Mouse (Mus musculus) forebrain, embryonic 15.5 days (tissue): ENCODE measurements around the gene Eef1akmt3. TPM values are rescaled to one million over a fixed set of nuclear protein-coding genes. Genes with fewer than 3 reads are reported as not detected.

Experiments
- ATAC-seq: fragments of 200-750 bp; cut with Nextera tagmentation; replicated peaks from 2 replicates; pipeline ENCODE4 v1.8.0; 2017; ENCODE audit warnings: mild to moderate bottlenecking, moderate TSS enrichment, moderate library complexity
- H3K27ac ChIP-seq: fragments of 300-500 bp; sonication (generic); replicated peaks from 2 replicates; pipeline ENCODE4 v1.5.1; 2015; ENCODE audit warnings: mild to moderate bottlenecking, inconsistent platforms
- H3K27me3 ChIP-seq: fragments of 300-500 bp; sonication (generic); 2 replicates; pipeline ENCODE4 v1.6.1; 2015; ENCODE audit warnings: inconsistent platforms
- H3K36me3 ChIP-seq: fragments of 300-500 bp; sonication (generic); 2 replicates; pipeline ENCODE4 v1.6.1; 2015; ENCODE audit warnings: mild to moderate bottlenecking, inconsistent platforms
- H3K4me1 ChIP-seq: fragments of 300-500 bp; sonication (generic); 2 replicates; pipeline ENCODE4 v1.6.1; 2015; ENCODE audit warnings: inconsistent platforms
- H3K4me2 ChIP-seq: fragments of 300-500 bp; sonication (generic); replicated peaks from 2 replicates; pipeline ENCODE4 v1.6.1; 2015; ENCODE audit warnings: mild to moderate bottlenecking, inconsistent platforms
- H3K4me3 ChIP-seq: fragments of 300-500 bp; sonication (generic); 2 replicates; pipeline ENCODE4 v1.5.1; 2015; ENCODE audit warnings: mild to moderate bottlenecking, inconsistent platforms
- H3K9ac ChIP-seq: fragments of 300-500 bp; sonication (generic); replicated peaks from 2 replicates; pipeline ENCODE4 v1.6.1; 2015; ENCODE audit warnings: mild to moderate bottlenecking, inconsistent platforms
- H3K9me3 ChIP-seq: fragments of 300-500 bp; sonication (generic); 2 replicates; pipeline ENCODE4 v1.6.1; 2016; ENCODE audit warnings: inconsistent platforms
- WGBS: fragments of 180-500 bp; shearing (Covaris S2); methylation state at CpG from one replicate; pipeline ENCODE4 v1.1.7; 2015; ENCODE audit warnings: mixed read lengths; 5-methylcytosine and 5-hydroxymethylcytosine counted together
- microRNA counts: library from miRNA; unstranded; fragments of <30 nt; microRNA quantifications from one replicate; lab custom pipeline; 2016
- microRNA-seq: library from miRNA; unstranded; fragments of <30 nt; microRNA quantifications from one replicate; pipeline ENCODE4, GENCODE M21; 2016
- polyA plus RNA-seq: library from polyadenylated mRNA; unstranded; fragments of >200 nt; fragmentation: Nextera tagmentation; extraction: Ambion mirVana; gene quantifications from 2 replicates; pipeline ENCODE4 v1.2.1, GENCODE M21; 2015

Eef1akmt3 gene
- polyA plus RNA-seq, 1 experiment from 2014 or later: 0.14 TPM

DNA sequence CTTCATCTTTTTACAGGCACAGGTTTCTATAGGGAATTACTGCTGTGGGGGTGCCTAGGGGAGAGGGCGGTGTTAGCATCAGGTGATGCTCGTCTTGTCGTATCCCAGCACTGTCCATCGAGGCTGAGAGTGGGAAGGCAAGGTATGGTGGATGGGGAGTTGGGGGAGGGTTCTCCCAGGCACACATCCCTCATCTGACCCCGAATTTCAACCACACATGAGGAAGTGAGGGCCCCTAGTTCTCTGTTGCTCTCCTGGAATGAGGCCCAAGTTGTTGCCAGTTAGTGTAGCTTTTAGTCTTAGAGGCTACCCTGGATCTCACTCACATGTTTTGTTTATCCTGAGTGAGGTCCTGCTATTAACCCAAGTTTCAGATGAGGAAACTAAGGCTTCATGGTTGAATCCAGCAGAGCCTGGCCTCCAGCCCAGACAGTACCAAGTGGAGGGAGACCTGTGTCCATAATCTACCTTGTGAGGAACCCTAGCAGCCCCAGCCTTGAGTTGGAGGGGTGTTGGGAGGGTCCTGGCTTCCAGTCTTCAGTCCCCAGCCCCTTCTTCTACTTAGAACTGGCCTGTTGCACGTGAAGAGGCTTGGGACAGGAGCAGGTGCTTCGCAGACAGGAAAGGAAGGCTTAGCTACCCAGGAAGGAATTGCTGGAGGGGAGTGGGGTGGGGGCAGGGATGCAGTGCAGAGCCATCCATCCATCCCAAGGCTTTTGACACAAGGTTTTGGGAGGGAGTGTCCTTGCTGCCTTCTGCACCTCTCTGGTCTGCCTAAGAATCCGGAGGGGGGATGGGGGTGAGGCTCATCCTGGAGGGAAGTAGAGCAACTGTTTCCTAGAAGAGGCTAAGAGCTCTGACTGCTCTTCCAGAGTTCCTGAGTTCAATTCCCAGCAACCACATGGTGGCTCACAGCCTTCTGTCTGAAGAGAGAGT is 53.9 kb downstream of the Eef1akmt3 start:
- H3K4me2 ChIP-seq: no peak overlapping the region

DNA sequence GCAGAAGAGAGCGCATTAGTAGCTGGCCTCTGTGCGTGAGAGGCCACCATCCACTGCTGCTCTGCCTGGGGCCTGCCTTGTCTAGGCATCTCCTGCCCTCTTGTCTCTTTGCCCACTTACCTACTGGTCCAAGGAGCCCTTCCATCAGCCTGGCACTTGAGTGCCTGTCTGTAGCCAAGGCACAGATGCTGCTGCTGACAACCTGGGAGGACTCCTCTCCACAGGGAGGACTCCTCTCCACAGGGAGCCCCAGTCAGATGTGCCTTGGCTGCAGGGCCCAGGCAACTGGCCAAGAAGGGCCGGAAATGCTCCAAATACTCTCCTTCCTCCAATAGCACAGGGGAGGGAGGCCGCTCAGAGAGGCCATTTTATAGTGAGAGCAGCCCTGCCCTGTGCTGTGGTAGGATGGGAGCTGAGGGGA is 54.8 kb downstream of the Eef1akmt3 start:
- Histone ChIP-seq H3K9ac (0 out of 2 replicates have a peak overlapping the region, but pooled peaks have one; percentile 13), H3K4me1 (peaks cover 73% of the 10 kb centered on the region), H3K36me3 (0 out of 2 replicates have a peak, but pooled peaks cover under 1% of the 10 kb centered on the region), H3K27ac (peak overlapping the region; percentile 62), H3K4me3 (no peak overlapping the region), H3K4me2 (no peak overlapping the region), H3K27me3 (no peaks in the 10 kb centered on the region), H3K9me3 (no peaks in the 10 kb centered on the region)
- 47% methylated on average over 4 of the region's 4 CpGs for WGBS
- ATAC-seq: peak; percentile 55

More for the DNA sequence above, 53.9 kb downstream of the Eef1akmt3 start:
- no peak overlapping the region for H3K4me3 ChIP-seq
- H3K9ac ChIP-seq: no peak overlapping the region
- peaks cover 64% of the 10 kb centered on the region for H3K4me1 ChIP-seq
- peaks cover 8% of the 10 kb centered on the region for H3K36me3 ChIP-seq
- H3K27me3 ChIP-seq: no peaks in the 10 kb centered on the region
- peak overlapping the region; percentile 62 for H3K27ac ChIP-seq
- WGBS: 60% methylated on average over 8 of the region's 8 CpGs
- no peaks in the 10 kb centered on the region for H3K9me3 ChIP-seq
- ATAC-seq: no peak

DNA sequence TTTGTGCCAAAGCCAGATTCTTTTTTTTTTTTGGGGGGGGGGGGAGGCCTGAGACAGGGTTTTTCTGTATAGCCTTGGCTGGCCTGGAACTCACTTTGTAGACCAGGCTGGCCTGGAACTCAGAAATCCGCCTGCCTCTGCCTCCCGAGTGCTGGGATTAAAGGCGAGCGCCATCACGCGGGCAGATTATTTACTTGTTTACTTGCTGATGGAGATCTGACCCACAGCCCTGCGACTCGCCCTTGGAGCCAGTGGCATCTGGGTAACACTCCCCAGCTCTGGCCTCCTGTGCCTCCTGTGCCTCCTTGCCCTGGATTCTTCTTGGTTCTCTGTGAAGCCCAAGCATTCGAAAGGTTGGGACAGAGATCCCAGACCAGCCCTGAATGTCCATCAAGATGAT is 55.7 kb downstream of the Eef1akmt3 start:
- Histone ChIP-seq H3K4me2 (no peak overlapping the region), H3K27me3 (no peaks in the 10 kb centered on the region), H3K4me1 (peaks cover 83% of the 10 kb centered on the region), H3K27ac (peak overlapping the region; percentile 62), H3K9me3 (no peaks in the 10 kb centered on the region), H3K36me3 (no peaks in the 10 kb centered on the region), H3K4me3 (no peak overlapping the region), H3K9ac (no peak overlapping the region)
- ATAC-seq: no peak
- 93% methylated on average over 9 of the region's 9 CpGs for WGBS

DNA sequence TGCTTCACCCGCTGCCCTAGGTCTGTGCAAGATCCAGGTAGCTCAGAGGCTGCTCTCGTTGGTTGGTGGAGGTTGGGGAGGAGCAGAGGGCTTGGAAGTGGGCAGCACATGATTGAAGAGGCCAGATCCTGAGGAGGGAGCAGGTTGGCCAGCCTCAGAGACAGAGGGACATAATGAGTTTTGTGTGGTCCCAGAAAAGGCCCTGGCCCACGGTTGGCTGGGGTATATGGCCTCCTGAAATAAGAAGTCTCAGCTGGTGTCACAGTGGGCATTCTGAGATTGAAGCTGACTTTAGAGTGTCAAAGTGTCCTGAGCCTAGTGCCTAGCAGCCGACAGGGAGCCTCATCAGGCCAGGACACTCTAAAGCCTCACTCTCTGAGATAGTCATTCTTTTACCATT is 56.2 kb downstream of the Eef1akmt3 start:
- peaks cover 86% of the 10 kb centered on the region for H3K4me1 ChIP-seq
- no peaks in the 10 kb centered on the region for H3K27me3 ChIP-seq
- H3K4me2 ChIP-seq: no peak overlapping the region
- no peak overlapping the region for H3K9ac ChIP-seq
- no peak overlapping the region for H3K4me3 ChIP-seq
- no peaks in the 10 kb centered on the region for H3K36me3 ChIP-seq
- WGBS: 76% methylated on average over 4 of the region's 4 CpGs
- H3K27ac ChIP-seq: peak overlapping the region; percentile 74
- no peaks in the 10 kb centered on the region for H3K9me3 ChIP-seq
- ATAC-seq: no peak

DNA sequence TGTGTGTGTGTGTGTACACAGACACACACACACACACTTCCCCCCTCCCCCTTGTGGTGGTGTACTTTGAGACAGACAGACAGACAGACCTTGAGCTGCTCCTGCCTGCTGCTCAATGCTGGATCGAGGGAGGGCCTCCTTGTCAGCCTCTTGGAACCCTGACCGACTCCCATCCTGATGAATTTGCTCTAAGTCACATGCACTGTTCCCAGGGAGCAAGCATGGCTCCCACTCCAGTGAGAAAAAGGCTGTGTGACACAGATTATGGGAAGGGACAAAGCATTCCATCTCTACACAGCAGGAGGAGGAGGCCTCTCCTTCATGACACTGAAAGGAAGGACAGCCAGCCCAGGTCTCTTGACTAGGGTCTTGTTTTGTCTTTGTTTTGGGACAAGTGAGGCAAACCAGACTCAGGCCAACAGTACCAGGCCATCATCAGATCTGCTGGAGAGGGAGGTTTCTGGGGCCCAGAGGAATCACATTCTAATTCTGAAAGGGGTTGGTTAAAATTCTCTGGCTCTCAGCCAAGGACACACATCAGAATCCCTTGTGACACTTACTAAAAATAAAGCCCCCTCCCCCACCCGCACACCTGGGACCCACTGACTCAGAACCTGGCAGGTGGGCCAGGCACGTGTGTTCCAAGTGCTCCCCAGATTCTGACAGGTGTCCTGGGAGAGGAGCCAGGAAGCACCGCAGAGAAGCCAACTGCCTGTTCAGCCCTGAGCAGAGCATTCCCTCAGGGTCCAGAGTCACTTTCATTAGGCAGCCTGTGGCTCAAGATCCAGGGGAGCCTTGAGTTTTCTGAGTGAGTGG is 56.9 kb downstream of the Eef1akmt3 start:
- peak overlapping the region; percentile 74 for H3K27ac ChIP-seq
- WGBS: 18% methylated on average over 5 of the region's 5 CpGs
- no peaks in the 10 kb centered on the region for H3K9me3 ChIP-seq
- H3K9ac ChIP-seq: no peak overlapping the region
- H3K27me3 ChIP-seq: no peaks in the 10 kb centered on the region
- no peak for ATAC-seq
- H3K4me2 ChIP-seq: peak overlapping the region; percentile 8; the same call in 1 of the 2 replicates
- H3K4me3 ChIP-seq: no peak overlapping the region
- no peaks in the 10 kb centered on the region for H3K36me3 ChIP-seq
- peaks cover 84% of the 10 kb centered on the region for H3K4me1 ChIP-seq

DNA sequence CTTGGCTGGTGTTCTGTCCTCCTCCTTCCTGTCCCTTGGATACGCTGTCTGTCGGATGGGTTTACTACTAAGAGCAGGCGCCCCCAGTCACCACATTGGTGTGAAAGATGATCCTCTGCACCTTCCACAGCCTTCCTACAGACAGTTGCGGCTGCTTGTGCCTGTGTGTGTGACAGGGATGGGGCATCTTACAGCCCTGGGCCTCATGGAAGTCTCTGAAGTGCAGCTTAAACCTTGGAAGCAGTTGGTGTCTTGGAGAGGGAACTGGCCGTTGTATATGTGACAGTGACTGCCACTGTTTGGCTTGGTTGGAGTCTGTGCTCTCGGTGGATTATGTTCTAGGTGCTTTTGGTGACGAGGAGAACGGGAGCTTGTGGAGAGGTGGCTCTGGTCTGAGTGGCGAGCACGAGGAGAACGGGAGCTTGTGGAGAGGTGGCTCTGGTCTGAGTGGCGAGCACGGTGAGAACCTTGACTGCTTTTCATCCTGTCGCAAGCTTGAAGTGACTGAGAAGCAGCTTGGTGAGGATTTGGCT is 58.1 kb downstream of the Eef1akmt3 start:
- Histone ChIP-seq H3K9me3 (no peaks in the 10 kb centered on the region), H3K4me2 (peak overlapping the region; percentile 86), H3K27me3 (no peaks in the 10 kb centered on the region), H3K4me1 (peaks cover 82% of the 10 kb centered on the region), H3K27ac (peak overlapping the region; percentile 74), H3K36me3 (no peaks in the 10 kb centered on the region), H3K9ac (no peak overlapping the region; the same call in 1 of the 2 replicates), H3K4me3 (0 out of 2 replicates have a peak overlapping the region, but pooled peaks have one; percentile 94)
- WGBS: 59% methylated on average over 14 of the region's 14 CpGs
- ATAC-seq: no peak

DNA sequence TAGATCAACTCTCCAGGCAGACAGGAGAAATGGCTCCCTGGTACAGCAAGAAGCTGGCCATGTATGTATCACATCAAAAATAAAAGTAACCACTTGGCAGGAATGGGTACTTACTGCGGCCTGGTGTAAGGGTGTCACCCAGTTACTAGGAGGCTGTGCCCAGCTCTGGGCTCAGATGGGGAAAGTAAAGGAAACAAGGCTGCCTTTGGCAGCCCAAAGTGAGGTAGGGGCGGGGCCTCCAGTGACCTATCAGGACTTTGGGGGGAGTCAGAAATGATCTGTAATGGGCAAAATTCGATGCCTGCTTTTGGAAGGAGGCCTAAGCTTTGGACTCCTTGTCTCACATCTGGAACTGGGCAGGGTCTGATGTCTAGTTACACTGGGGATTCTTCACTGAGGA is 59.6 kb downstream of the Eef1akmt3 start:
- H3K9me3 ChIP-seq: no peaks in the 10 kb centered on the region
- H3K4me1 ChIP-seq: peaks cover 73% of the 10 kb centered on the region
- ATAC-seq: no peak
- 60% methylated on average over 3 of the region's 3 CpGs for WGBS
- H3K4me3 ChIP-seq: peak overlapping the region; percentile 94
- peak overlapping the region; percentile 8; the same call in 1 of the 2 replicates for H3K9ac ChIP-seq
- H3K36me3 ChIP-seq: no peaks in the 10 kb centered on the region
- H3K27me3 ChIP-seq: no peaks in the 10 kb centered on the region
- H3K27ac ChIP-seq: 0 out of 2 replicates have a peak overlapping the region, but pooled peaks have one; percentile 100
- peak overlapping the region; percentile 86 for H3K4me2 ChIP-seq

MicroRNAs encoded within 50 kb of the gene (microRNA counts, 519-probe panel; counts per million panel counts)
- microRNA mmu-miR-26a (lab: Ali Mortazavi, UCI): 2,488 counts per million, percentile 52 among the panel's probes with 10 or more counts
- not detected for microRNA mmu-miR-546 (lab: Ali Mortazavi, UCI)

Small RNAs within 50 kb of the gene (microRNA-seq; reads per million reads assigned to microRNA genes)
- gene Mir26a-2 (28.6 reads per million, percentile 37 among the genes with 10 or more reads in this experiment), gene Mir546 (1.5 reads per million)

Other genes with a start within 250 kb of the Eef1akmt3 start
- 9.2 and 11.9 TPM in 2 replicates for gene Atp23, start 140.2 kb downstream of the Eef1akmt3 start, polyA plus RNA-seq
- 26.0 and 26.9 TPM in 2 replicates for gene Ctdsp2, start 62.8 kb downstream of the Eef1akmt3 start, polyA plus RNA-seq
- 0.26 and 0.45 TPM in 2 replicates for gene Avil, start 40.8 kb downstream of the Eef1akmt3 start, polyA plus RNA-seq
- 67.3 and 70.6 TPM in 2 replicates for gene Tsfm, start 10.7 kb downstream of the Eef1akmt3 start, polyA plus RNA-seq
- gene Mettl1, start 99 bp downstream of the Eef1akmt3 start, polyA plus RNA-seq: 20.6 and 22.7 TPM in 2 replicates
- gene Cyp27b1, start 6.7 kb upstream of the Eef1akmt3 start, polyA plus RNA-seq: 0.11 and 0.15 TPM in 2 replicates
- gene March9, start 18.7 kb upstream of the Eef1akmt3 start, polyA plus RNA-seq: 5.6 and 7.0 TPM in 2 replicates
- 1,729 and 1,809 TPM in 2 replicates for gene Cdk4, start 22.0 kb upstream of the Eef1akmt3 start, polyA plus RNA-seq
- 118 and 122 TPM in 2 replicates for gene Tspan31, start 28.8 kb upstream of the Eef1akmt3 start, polyA plus RNA-seq
- 2.9 and 3.0 TPM in 2 replicates for gene Agap2, start 33.8 kb upstream of the Eef1akmt3 start, polyA plus RNA-seq
- gene Os9, start 79.6 kb upstream of the Eef1akmt3 start, polyA plus RNA-seq: 110 and 117 TPM in 2 replicates
- 35.1 and 36.7 TPM in 2 replicates for gene B4galnt1, start 123.7 kb upstream of the Eef1akmt3 start, polyA plus RNA-seq
- 1.4 and 2.1 TPM in 2 replicates for gene Slc26a10, start 139.1 kb upstream of the Eef1akmt3 start, polyA plus RNA-seq
- 31.4 and 32.3 TPM in 2 replicates for gene Arhgef25, start 148.6 kb upstream of the Eef1akmt3 start, polyA plus RNA-seq
- 211 and 222 TPM in 2 replicates for gene Dtx3, start 154.2 kb upstream of the Eef1akmt3 start, polyA plus RNA-seq
- 24.9 and 26.1 TPM in 2 replicates for gene Pip4k2c, start 170.1 kb upstream of the Eef1akmt3 start, polyA plus RNA-seq
- gene Kif5a, start 221.8 kb upstream of the Eef1akmt3 start, polyA plus RNA-seq: 76.4 and 80.6 TPM in 2 replicates
- 320 and 321 TPM in 2 replicates for gene Dctn2, start 224.9 kb upstream of the Eef1akmt3 start, polyA plus RNA-seq
- 17.4 and 17.5 TPM in 2 replicates for gene Mbd6, start 247.5 kb upstream of the Eef1akmt3 start, polyA plus RNA-seq